Mouse (Mus musculus): Measurements from ENCODE around the gene Fras1.

DNA sequence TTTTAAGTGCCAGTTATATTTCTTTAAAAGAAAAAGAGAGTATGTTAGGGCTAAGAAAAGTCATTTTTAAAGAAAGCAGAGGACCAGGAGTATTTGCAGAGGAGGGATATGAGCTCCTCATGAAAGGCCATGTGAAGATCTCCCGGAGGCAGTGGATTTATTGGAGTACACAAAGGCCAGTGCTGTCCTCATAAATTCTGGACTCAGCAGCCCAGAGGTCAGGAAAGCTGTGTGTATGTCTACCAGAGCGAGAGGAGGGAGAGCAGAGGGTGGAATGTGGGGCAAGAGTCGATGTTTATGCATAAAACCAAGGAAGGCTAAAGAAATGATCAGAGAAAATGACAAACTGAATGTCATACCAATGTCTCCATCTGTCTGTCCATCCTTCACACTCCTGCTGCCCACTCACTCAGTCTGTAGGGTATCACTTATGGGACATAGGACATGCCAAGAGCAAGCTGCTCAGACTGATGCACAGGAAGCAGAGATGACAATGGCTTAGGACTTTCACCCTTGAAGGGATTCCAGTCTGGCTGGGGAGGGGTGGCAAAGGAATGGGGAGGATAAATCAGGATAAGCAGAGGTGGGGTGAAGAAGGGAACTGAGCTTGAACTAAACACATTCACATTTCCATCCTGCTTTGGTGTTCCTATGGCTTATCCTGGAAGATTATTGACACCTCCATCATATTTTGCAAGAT lies 235.0 kb downstream of the Fras1 start:
- TF ChIP-seq POLR2A (IDR thresholded peaks at IDR 0.05; ENCODE audit: insufficient read depth, low read length) (no peak), CTCF (IDR thresholded peaks at IDR 0.05; ENCODE audit: low read depth, low read length) (no peak)

Data from ES-Bruce4 (cell line).